Mouse (Mus musculus) lung, adult 2 months (tissue): Measurements from ENCODE around the gene Rhov.

Source experiments
- CTCF ChIP-seq: fragments of 200-500 bp; IDR thresholded peaks from 2 replicates; pipeline ENCODE4 v1.5.1; 2011; ENCODE audit warnings: mild to moderate bottlenecking, low read length, control low read depth; ENCODE audit not compliant: insufficient read depth
- POLR2A ChIP-seq: fragments of 200-500 bp; IDR thresholded peaks from 2 replicates; pipeline ENCODE4 v1.6.1; 2011; ENCODE audit warnings: low read depth, mild to moderate bottlenecking, control low read depth, low read length, borderline replicate concordance; ENCODE audit errors: extremely low read depth

- no peak for TF ChIP-seq POLR2A
- TF ChIP-seq CTCF: no peak
Observed at GRCm38 (mm10) chr2:119237871-119238220, 33.2 kb downstream of the Rhov start.
